Mouse (Mus musculus) G1E (cell line): Measurements from ENCODE around the gene Brd3.

ENCODE experiments used
- CTCF ChIP-seq: IDR thresholded peaks from 2 replicates; pipeline ENCODE4 v1.5.1; 2012; ENCODE audit warnings: low read depth, low read length, inconsistent platforms, mixed read lengths
- POLR2AphosphoS5 ChIP-seq: IDR thresholded peaks from 2 replicates; pipeline ENCODE4 v1.6.1; 2012; ENCODE audit warnings: low read depth, low read length, inconsistent platforms; ENCODE audit not compliant: insufficient replicate concordance

DNA sequence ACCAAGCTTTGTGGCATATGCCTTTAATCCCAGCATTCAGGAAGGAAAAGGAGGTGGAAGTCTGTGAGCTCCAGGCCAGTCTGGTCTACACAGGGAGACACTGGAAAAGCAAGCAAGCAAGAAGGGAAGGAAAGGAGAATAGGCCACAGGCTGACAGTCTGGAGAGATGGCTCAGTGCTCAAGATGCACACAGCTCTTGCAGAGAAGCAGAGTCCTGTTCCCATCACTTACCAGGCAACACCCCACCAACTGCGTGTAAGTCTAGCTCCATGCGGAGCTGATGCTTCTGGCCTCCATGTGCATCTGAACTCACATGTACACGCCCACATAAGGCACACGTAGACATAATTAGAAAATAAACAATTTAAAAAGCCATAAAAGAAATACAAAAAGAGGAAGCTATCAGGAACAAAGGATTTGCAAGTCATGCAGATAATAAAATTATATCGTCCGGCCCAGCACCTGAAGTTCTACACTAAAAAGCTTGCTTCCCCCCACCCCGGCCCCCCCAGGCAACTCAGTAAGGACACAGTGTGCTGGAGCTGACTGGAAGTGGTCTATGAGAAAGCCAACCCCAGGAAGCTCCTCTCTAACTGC, 25.1 kb downstream of the Brd3 start:
- TF ChIP-seq CTCF (no peak), POLR2AphosphoS5 (no peak)
